Mouse (Mus musculus): ENCODE results near the gene Ptpn11. TPM values are rescaled to one million over a fixed set of nuclear protein-coding genes. Genes with fewer than 3 reads are reported as not detected.
"Not testable (repeated sequence)": the region's sequence is repeated elsewhere in the genome, so short reads cannot be mapped to it uniquely, and the experiment has no call there.

The Ptpn11 gene
- total RNA-seq, 2 experiments from 2014 or later: 87.4 TPM

DNA sequence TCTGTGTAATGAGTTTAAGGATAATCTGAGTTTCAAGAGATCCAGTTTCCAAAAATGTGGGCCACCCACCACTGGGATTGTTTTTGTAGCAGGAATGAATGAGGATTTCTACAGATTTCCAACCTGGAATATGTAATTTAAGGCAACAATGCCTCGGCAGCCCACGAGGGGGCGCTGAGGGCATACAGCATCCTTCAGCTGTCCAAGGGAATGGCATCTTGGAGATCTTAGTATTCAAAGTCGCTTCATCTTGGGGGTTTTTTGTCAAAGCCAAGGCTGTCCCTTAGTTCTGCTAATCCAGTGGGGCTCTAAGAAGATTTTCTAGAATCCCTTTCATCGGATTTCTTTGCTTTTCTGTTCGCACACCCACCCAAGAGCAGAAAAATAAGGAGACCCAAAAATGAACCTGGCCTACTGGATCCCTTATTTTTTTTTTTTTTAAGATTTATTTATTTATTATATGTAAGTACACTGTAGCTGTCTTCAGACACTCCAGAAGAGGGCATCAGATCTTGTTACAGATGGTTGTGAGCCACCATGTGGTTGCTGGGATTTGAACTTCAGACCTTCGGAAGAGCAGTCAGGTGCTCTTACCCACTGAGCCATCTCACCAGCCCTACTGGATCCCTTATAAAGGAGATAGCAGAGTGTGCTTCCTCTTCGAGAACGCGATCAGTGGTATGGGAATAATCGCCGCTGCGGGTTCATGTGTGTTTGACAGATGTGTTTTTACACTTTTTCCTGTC lies 24.4 kb upstream of the Ptpn11 start:
- peak; percentile 29 to 57 for DNase-seq (ENCODE audit: low spot score in 2 of 2)

DNA sequence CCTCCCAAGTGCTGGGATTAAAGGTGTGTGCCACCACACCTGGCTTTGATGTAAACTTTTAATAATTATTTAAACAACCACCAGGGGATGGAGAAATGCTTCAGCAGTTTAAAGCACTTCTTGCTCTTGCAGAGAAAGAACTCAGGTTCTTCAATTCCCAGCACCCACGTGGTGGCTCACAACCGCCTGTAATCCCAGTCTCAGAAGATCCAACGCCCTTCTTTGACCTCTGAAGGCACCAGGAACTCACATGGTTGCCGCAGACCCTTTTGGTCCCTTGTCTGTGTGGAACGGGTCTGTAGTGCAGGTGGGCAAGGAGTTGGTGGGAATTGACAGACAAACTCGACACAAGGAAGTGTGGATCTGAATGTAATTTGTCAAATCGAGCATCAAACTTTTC lies 23.5 kb upstream of the Ptpn11 start:
- no peak for DNase-seq (ENCODE audit: low spot score in 2 of 2)

DNA sequence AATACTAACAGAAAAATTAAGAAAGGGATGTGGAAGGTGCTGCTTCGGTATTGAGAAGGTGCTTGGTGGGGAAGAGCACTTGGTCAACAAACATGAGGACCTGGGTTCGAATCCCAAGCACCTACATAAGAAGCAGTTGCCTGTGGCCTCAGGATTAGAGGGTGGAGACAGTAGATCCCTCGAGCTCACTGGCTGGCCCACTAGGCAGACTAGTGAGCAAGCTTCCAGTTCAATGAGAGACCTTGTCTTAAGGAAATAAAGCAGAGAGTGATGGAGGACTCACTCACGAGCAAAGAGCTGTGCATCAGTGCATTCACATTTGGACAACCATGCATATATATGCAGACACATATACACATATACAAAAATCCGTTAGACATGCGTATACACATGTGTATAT lies 20.9 kb upstream of the Ptpn11 start:
- DNase-seq (ENCODE audit: low spot score in 2 of 2): no peak

DNA sequence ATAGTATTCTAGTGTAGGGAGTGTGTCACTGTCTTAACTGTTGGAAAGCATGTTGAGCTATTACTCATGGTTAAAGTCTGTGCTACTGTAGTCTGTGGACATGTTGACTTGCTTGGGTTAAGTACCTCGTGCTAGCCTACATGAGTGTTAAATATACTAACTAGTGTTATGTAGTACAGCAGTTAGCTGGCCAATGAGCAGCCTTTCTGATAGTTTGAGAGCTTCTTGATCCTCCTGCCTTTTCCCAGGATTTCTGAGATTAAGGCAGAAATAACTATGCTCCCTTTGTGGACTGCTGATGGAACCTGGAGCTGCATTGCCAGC lies 19.4 kb upstream of the Ptpn11 start:
- DNase-seq (ENCODE audit: low spot score in 2 of 2): no peak

DNA sequence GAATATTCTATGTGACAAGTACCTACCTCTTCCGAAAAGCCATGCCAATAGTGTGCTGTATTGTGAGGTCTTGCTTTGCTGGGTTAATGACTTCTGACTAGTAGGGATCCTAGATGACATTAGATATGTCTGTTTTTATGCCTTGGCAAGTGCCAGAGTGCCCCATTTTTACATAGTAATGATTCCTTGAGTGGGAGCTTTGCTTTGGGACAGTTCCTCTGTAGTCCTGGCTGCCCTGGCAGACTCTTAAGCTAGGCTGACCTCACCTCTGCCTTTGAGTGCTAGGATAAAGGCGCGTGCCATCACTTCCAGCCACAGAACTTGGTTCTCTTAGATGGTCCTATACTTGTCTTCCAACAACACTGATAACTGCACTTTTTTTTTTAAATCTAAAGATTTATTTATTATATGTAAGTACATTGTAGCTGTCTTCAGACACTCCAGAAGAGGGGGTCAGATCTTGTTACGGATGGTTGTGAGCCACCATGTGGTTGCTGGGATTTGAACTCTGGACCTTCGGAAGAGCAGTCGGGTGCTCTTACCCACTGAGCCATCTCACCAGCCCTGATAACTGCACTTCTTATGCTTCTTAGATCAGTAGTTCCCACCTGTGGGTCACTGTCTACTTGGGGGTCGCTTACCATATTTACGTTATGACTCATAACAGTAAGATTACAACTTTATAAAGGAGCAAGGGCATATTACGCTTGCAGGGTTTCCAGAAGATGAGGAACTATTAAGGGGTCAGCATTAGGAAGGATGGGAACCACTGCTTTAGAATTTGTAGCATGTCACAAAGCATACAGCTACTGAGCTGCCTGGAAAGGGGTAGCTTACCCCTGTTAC lies 18.8 kb upstream of the Ptpn11 start:
- DNase-seq (ENCODE audit: low spot score in 2 of 2): no peak

- no peak for DNase-seq (ENCODE audit: low spot score in 2 of 2)
Measured at GRCm38 (mm10) chr5:121206984-121207383, 15.8 kb upstream of the Ptpn11 start.

- DNase-seq (ENCODE audit: low spot score in 2 of 2): no peak
Measured at GRCm38 (mm10) chr5:121206540-121206939, 15.3 kb upstream of the Ptpn11 start.

- not testable (repeated sequence) for DNase-seq (ENCODE audit: low spot score in 2 of 2)
Measured at GRCm38 (mm10) chr5:121205537-121206130, 14.4 kb upstream of the Ptpn11 start.

- DNase-seq (ENCODE audit: low spot score in 2 of 2): peak in 1 of 2 experiments; percentile 70
Measured at GRCm38 (mm10) chr5:121204132-121205089, 13.2 kb upstream of the Ptpn11 start, which contains the start of gene Rpl6. TSS of gene Rpl6 (plus strand) at chr5:121204481.

DNA sequence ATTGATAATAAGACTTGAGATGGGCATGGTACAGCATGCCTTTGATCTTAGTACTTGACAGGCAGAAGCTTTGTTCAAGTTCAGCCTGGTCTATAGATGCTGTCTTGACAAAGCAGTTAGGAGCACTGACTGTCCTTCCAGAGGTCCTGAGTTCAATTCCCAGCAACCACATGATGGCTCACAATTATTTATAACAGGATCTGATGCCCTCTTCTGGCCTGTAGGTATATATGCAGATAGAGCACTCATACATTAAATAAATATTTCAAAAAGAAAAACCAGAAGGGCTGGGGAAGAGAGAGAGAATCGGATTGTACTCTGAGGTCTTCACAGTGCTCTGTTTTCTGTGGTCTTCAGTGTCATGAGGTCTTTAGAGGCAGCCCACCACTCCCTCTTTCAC lies 11.3 kb upstream of the Ptpn11 start:
- DNase-seq (ENCODE audit: low spot score in 2 of 2): no peak

GRCm38 (mm10) chr5:121201739-121202138 lies 10.5 kb upstream of the Ptpn11 start:
- no peak for DNase-seq (ENCODE audit: low spot score in 2 of 2)

GRCm38 (mm10) chr5:121198376-121198775 lies 7.2 kb upstream of the Ptpn11 start:
- DNase-seq (ENCODE audit: low spot score in 2 of 2): no peak

DNA sequence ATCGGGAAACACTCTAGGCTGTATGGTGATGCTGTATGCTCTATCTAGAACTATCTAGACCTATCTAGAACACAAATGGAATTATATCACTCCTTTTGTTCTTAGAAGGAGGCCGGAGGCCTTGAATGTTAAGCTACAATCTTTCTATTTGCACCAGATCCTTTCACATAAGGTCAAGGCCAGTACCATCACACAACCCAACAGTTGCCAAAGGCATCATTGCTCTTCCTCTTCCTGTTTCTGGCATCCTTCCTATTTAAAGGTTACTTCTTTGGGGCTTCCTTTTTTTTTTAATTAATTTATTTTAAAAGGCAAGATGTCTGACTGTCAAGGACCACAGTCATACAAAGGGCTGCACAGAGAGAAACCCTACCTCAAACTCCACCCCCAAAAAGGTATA lies 6.1 kb upstream of the Ptpn11 start:
- no peak for DNase-seq (ENCODE audit: low spot score in 2 of 2)

DNA sequence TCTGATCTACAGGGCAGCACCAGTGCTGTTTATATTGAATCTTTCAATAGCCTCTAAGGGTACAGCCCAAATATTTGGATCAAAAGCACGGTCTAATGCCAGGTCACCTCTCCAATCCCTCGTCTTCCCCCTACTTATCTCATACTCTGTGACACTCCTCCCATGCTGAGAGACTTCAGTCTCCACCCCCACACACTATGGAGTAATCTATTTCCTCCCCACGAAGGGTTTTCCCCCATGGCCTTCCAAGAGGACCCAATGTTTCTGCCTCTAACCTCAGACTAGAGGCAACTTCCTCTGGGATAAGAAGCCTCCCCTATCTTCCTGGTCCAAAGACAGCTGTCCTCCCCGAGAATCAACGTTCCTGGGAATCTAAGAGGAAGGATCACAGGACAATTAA lies 5.6 kb upstream of the Ptpn11 start:
- no peak for DNase-seq (ENCODE audit: low spot score in 2 of 2)

- no peak for DNase-seq (ENCODE audit: low spot score in 2 of 2)
Measured at GRCm38 (mm10) chr5:121194173-121194572, 3.0 kb upstream of the Ptpn11 start.

GRCm38 (mm10) chr5:121191584-121191906 lies 348 bp upstream of the Ptpn11 start:
- DNase-seq (ENCODE audit: low spot score in 2 of 2): no peak

- DNase-seq (ENCODE audit: low spot score in 2 of 2): no peak
Measured at GRCm38 (mm10) chr5:121190210-121190835, 874 bp downstream of the Ptpn11 start.

DNA sequence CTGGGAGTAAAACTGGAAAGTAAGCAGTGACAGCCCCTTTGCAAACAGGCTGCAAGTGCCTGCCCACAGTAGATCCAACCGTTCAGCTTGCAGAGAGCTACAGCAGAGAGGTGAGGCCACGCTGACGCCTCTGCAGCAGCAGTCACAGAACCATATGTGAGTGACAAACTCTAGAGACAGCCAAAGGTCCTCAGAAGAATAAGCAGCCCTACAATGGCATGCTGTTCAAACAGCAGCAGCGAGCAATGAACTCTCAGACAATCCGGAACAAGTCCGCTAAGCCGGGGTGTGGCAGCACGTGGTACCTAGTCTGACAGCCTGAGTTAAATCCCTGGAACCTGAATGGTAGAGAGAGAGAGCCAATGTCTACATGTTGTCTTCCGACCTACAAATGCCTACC lies 2.0 kb downstream of the Ptpn11 start:
- DNase-seq (ENCODE audit: low spot score in 2 of 2): no peak

- no peak for DNase-seq (ENCODE audit: low spot score in 2 of 2)
Measured at GRCm38 (mm10) chr5:121188265-121188664, 2.9 kb downstream of the Ptpn11 start.

- DNase-seq (ENCODE audit: low spot score in 2 of 2): no peak
Measured at GRCm38 (mm10) chr5:121187580-121188001, 3.6 kb downstream of the Ptpn11 start.
